In the genomic region with DNA sequence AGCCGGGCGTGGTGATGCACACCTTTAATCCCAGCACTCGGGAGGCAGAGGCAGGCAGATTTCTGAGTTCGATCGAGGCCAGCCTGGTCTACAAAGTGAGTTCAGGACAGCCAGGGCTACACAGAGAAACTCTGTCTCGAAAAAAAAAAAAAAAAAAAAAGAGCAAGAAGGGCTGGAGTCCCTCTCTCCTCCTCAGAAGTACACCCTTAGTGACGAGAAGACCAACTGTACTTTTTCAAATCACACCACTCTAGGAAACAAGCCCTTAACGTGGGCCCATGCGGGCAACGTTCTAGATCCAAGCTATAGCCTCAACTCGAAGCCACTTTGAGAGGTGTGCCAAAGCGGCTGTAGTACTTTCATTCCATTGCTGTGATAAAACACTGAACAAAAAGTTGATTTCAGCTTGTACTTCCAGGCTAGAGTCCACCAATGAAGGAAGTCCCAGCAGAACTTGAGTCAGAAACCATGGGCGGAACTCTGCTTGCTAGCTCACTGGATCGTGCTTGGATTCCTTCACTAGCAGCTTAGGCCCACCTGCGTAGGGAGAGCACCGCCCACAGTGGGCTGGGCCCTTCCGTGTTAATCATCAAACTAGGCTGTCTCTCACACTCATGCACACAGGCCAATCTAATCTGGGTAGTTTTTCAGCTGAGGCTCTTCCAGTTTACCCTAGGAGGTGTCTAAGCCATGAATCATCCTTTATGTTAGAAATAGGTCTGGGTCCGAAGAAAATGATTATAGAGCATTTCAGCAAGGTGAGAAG, we compare ENCODE assay signal across 19 mouse cellular contexts. TPM values are rescaled to one million over a fixed set of nuclear protein-coding genes. Genes with fewer than 3 reads are reported as not detected.
"Had no signal": no experiment of that assay in that cellular context is flagged by ENCODE, and none has a peak within 500 bp of the region (broad histone marks: within the 10 kb centered on the region; RNA-seq: fewer than 3 reads in every experiment).

No protein-coding gene starts in this region.

- DNase-seq: kidney, adult 2 months; kidney, postnatal 36 days; layer of hippocampus, adult 9-11 months; left cerebral cortex, postnatal 4 days; lung, adult 2 months; lung, postnatal 36 days; midbrain, embryonic 14.5 days; right cerebral cortex, postnatal 4 days; spleen, adult 18-20 months; thymus, adult 2 months; thymus, postnatal 25 days had no signal

- H3K27me3 ChIP-seq: kidney, embryonic 15.5 days; limb, embryonic 13.5 days; liver, embryonic 15.5 days; neural tube, embryonic 15.5 days had no signal

- H3K36me3 ChIP-seq: kidney, embryonic 15.5 days; limb, embryonic 13.5 days; liver, embryonic 15.5 days; midbrain, embryonic 10.5 days; neural tube, embryonic 15.5 days had no signal

- H3K27ac ChIP-seq: kidney, embryonic 15.5 days; limb, embryonic 13.5 days; liver, embryonic 15.5 days; midbrain, embryonic 10.5 days; neural tube, embryonic 15.5 days had no signal

- H3K9ac ChIP-seq: kidney, embryonic 15.5 days; limb, embryonic 13.5 days; liver, embryonic 15.5 days; neural tube, embryonic 15.5 days had no signal

- H3K4me1 ChIP-seq: kidney, embryonic 15.5 days; limb, embryonic 13.5 days; liver, embryonic 15.5 days; midbrain, embryonic 10.5 days; neural tube, embryonic 15.5 days had no signal

- ATAC-seq: lung, postnatal 0 days had no signal

- H3K4me2 ChIP-seq: kidney, embryonic 15.5 days; limb, embryonic 13.5 days; liver, embryonic 15.5 days; neural tube, embryonic 15.5 days had no signal

- H3K9me3 ChIP-seq: kidney, embryonic 15.5 days; limb, embryonic 13.5 days; liver, embryonic 15.5 days; midbrain, embryonic 10.5 days; neural tube, embryonic 15.5 days had no signal

- H3K4me3 ChIP-seq: kidney, embryonic 15.5 days; limb, embryonic 13.5 days; liver, embryonic 15.5 days; midbrain, embryonic 10.5 days; myocyte; neural tube, embryonic 15.5 days had no signal

RNA-seq across cellular contexts. Expression of a gene that starts 8.6 kb away (rescaled TPM):
- total RNA-seq: liver, adult 2 months had no signal
- polyA plus RNA-seq: liver, adult 2 months had no signal
